Mouse (Mus musculus): ENCODE measurements around the gene Trim9. TPM values are rescaled to one million over a fixed set of nuclear protein-coding genes. Genes with fewer than 3 reads are reported as not detected.

Gene Trim9
- polyA plus RNA-seq, 1 experiment from 2014 or later = 1.1 TPM

DNA sequence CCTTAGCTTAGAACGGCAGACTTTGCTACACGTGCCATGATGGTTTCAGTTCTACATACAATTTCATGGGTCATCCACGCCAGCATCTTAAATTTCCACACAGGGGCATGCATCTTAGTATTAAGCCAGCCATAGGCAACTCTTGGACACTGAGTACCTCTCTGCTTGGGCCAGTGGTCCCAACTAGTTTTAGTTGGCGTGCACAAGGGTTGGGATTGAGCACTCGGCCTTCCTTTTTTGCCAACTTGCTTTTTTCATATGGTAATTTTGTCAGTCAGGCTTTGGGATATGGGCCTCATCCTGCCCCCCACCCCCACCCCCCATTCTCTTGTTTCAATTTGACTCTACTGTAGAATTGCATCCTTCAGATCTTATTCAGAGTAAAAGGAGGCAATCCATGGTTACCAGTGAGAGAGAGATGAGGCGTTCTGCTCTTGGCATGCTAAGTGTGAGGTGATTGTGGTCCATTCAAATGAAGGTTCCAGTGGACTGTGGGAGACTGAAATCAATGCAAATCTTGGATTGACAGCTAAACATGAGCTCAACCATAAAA is 14.1 kb downstream of the Trim9 start:
- WGBS = 83% methylated on average over 6 of the region's 6 CpGs
- H3K4me2 ChIP-seq (ENCODE audit: low read depth, low read length) = no peak overlapping the region

DNA sequence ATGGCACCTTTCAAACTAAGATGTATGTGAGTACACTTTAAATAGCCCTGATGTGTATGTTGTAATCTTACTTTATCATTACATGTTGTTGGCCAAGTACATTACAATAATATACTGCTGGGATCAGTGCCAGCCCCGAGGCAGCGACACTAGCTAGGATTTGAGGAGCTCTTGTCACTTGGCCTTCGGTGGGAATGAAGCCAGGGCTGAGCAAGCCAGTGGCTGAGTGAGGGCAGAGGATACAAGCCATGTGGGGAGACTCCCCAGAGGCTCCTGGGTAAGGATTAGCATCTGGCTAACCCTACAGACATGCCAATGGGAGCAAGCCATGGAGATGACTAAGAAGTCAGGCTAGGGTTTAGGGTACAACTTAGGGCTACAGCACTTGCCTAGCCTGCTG is 18.4 kb downstream of the Trim9 start:
- no peak for ATAC-seq (ENCODE audit: insufficient read depth, low FRiP score)
- WGBS = 47% methylated on average over 3 of the region's 3 CpGs
- Histone ChIP-seq H3K36me3 (ENCODE audit: control insufficient read depth, insufficient read depth, low read length) (no peaks in the 10 kb centered on the region), H3K9ac (ENCODE audit: low read length) (no peak overlapping the region), H3K4me2 (ENCODE audit: low read depth, low read length) (no peak overlapping the region), H3K9me3 (replicated peaks; ENCODE audit: control insufficient read depth, low read length) (no peaks in the 10 kb centered on the region), H3K27me3 (ENCODE audit: control insufficient read depth, insufficient read depth, low read length) (no peaks in the 10 kb centered on the region), H3K4me3 (replicated peaks; ENCODE audit: low read length) (no peak overlapping the region), H3K27ac (ENCODE audit: low read length) (no peak overlapping the region), H3K4me1 (ENCODE audit: control insufficient read depth, insufficient read depth, low read length) (no peaks in the 10 kb centered on the region)

More for the DNA sequence above, 14.1 kb downstream of the Trim9 start:
- H3K9me3 ChIP-seq (replicated peaks; ENCODE audit: control insufficient read depth, low read length) = no peaks in the 10 kb centered on the region
- no peak for ATAC-seq (ENCODE audit: insufficient read depth, low FRiP score)
- no peaks in the 10 kb centered on the region for H3K36me3 ChIP-seq (ENCODE audit: control insufficient read depth, insufficient read depth, low read length)
- H3K27me3 ChIP-seq (ENCODE audit: control insufficient read depth, insufficient read depth, low read length) = no peaks in the 10 kb centered on the region
- no peaks in the 10 kb centered on the region for H3K4me1 ChIP-seq (ENCODE audit: control insufficient read depth, insufficient read depth, low read length)
- no peak overlapping the region for H3K27ac ChIP-seq (ENCODE audit: low read length)
- H3K4me3 ChIP-seq (replicated peaks; ENCODE audit: low read length) = no peak overlapping the region
- no peak overlapping the region for H3K9ac ChIP-seq (ENCODE audit: low read length)

DNA sequence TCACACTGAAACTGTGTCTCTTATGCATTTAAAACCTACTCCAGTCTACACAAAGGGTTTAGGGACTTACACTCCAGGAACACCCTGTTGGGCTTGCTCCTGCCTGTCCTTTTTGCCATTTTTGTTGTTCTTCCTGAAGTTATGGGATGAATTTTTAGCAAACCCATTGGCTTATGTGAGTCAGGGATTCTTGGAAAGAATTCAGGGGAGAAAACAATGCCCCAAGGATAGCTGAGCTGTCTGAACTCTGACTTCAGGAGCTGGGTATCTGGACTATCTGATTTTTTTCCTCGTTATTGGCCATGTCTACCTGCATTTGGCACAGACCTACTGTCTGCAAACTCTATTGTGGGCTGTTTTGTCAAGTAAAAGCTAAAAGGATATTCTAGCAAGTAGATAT is 20.5 kb downstream of the Trim9 start:
- Histone ChIP-seq H3K9ac (ENCODE audit: low read length) (no peak overlapping the region), H3K4me2 (ENCODE audit: low read depth, low read length) (no peak overlapping the region), H3K9me3 (replicated peaks; ENCODE audit: control insufficient read depth, low read length) (no peaks in the 10 kb centered on the region), H3K4me1 (ENCODE audit: control insufficient read depth, insufficient read depth, low read length) (no peaks in the 10 kb centered on the region), H3K4me3 (replicated peaks; ENCODE audit: low read length) (no peak overlapping the region), H3K27me3 (ENCODE audit: control insufficient read depth, insufficient read depth, low read length) (no peaks in the 10 kb centered on the region), H3K27ac (ENCODE audit: low read length) (no peak overlapping the region), H3K36me3 (ENCODE audit: control insufficient read depth, insufficient read depth, low read length) (no peaks in the 10 kb centered on the region)
- ATAC-seq (ENCODE audit: insufficient read depth, low FRiP score) = no peak
- 61% methylated on average over 1 of the region's 1 CpGs for WGBS

DNA sequence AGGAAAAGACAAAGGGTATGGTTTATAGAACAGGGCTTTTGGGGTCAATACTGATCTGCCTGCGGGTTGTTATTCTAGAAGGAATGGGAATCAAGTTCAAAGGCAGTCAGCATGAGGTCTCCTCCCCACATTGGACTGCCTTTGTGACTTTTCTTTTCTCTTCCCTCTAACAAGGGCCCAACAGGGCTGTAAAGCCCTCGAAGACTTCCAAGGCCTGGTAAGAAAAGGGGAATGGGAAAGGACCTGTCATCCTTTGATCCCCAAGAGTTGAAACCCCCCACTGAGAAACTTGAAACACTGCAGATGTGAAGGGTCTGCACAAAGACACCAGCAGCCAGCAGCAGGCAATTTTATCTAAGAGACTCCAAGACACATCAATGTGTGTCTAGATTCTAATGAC is 21.0 kb downstream of the Trim9 start:
- no peaks in the 10 kb centered on the region for H3K27me3 ChIP-seq (ENCODE audit: control insufficient read depth, insufficient read depth, low read length)
- no peak overlapping the region for H3K27ac ChIP-seq (ENCODE audit: low read length)
- no peak for ATAC-seq (ENCODE audit: insufficient read depth, low FRiP score)
- H3K4me3 ChIP-seq (replicated peaks; ENCODE audit: low read length) = no peak overlapping the region
- WGBS = 33% methylated on average over 2 of the region's 2 CpGs
- no peaks in the 10 kb centered on the region for H3K36me3 ChIP-seq (ENCODE audit: control insufficient read depth, insufficient read depth, low read length)
- no peak overlapping the region for H3K4me2 ChIP-seq (ENCODE audit: low read depth, low read length)
- H3K9me3 ChIP-seq (replicated peaks; ENCODE audit: control insufficient read depth, low read length) = no peaks in the 10 kb centered on the region
- no peaks in the 10 kb centered on the region for H3K4me1 ChIP-seq (ENCODE audit: control insufficient read depth, insufficient read depth, low read length)
- H3K9ac ChIP-seq (ENCODE audit: low read length) = no peak overlapping the region

DNA sequence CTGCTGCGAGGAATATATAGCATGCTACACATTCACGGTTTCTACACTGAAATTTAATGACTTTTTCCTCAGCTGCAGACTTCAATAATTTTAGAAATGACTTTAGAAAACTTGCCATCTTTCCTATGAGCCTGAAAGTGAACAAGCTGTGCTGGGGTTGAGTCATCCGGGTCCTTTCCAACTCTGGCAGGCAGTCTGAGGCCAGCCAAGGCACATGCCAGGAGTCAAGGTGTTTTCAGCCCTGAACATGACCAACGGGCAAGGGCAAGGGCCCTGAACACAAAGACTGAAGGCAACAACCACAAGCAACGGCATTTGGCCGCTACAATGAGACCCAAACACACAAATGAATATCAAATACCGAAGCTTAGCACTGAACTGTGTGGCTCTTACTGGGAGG is 21.6 kb downstream of the Trim9 start:
- Histone ChIP-seq H3K4me1 (ENCODE audit: control insufficient read depth, insufficient read depth, low read length) (no peaks in the 10 kb centered on the region), H3K36me3 (ENCODE audit: control insufficient read depth, insufficient read depth, low read length) (no peaks in the 10 kb centered on the region), H3K27me3 (ENCODE audit: control insufficient read depth, insufficient read depth, low read length) (no peaks in the 10 kb centered on the region), H3K9ac (ENCODE audit: low read length) (no peak overlapping the region), H3K4me2 (ENCODE audit: low read depth, low read length) (no peak overlapping the region), H3K4me3 (replicated peaks; ENCODE audit: low read length) (no peak overlapping the region), H3K27ac (ENCODE audit: low read length) (no peak overlapping the region), H3K9me3 (replicated peaks; ENCODE audit: control insufficient read depth, low read length) (no peaks in the 10 kb centered on the region)
- WGBS = 77% methylated on average over 7 of the region's 7 CpGs
- ATAC-seq (ENCODE audit: insufficient read depth, low FRiP score) = no peak

DNA sequence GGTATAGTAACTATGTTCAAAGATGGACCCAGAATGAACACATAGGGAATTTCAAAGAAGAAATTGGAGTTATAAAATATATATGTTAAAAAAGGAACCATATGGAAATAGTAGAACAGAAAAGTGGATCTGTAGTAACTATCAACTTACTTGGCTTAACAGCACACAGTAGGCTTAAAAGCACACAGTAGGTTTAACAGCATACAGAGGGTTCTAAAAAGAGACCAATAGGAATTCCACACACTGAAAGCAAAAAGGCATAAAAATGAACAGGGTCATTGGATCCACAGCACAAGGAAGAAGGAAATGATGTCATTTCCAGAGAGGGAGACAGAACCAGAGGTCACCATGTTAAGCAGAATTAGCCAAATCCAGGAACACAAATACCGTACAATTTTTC is 24.6 kb downstream of the Trim9 start:
- Histone ChIP-seq H3K9ac (ENCODE audit: low read length) (no peak overlapping the region), H3K9me3 (replicated peaks; ENCODE audit: control insufficient read depth, low read length) (no peaks in the 10 kb centered on the region), H3K4me2 (ENCODE audit: low read depth, low read length) (no peak overlapping the region), H3K36me3 (ENCODE audit: control insufficient read depth, insufficient read depth, low read length) (no peaks in the 10 kb centered on the region), H3K27ac (ENCODE audit: low read length) (no peak overlapping the region), H3K4me3 (replicated peaks; ENCODE audit: low read length) (no peak overlapping the region), H3K27me3 (ENCODE audit: control insufficient read depth, insufficient read depth, low read length) (no peaks in the 10 kb centered on the region), H3K4me1 (ENCODE audit: control insufficient read depth, insufficient read depth, low read length) (no peaks in the 10 kb centered on the region)
- 72% methylated on average over 1 of the region's 1 CpGs for WGBS
- ATAC-seq (ENCODE audit: insufficient read depth, low FRiP score) = no peak

DNA sequence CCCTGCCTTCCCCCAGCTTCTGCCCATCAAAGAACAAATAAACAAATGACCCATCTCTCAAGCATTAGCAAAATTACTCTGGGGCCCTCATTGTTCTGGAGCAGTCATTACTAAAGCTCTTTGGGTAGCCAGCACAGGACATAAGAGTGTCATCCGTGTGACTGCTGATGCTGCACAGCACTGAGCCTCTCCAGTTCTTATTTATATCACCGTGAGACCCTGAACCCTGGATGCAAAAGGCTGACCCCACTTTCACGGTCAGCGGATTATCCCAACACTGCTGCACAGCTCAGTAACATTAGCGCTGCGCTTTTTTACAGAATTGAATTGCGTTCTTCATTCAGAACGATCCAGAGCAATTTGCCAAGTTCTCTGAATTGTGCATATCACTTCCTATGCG is 31.3 kb downstream of the Trim9 start:
- no peak overlapping the region for H3K4me2 ChIP-seq (ENCODE audit: low read depth, low read length)
- H3K36me3 ChIP-seq (ENCODE audit: control insufficient read depth, insufficient read depth, low read length) = no peaks in the 10 kb centered on the region
- H3K27ac ChIP-seq (ENCODE audit: low read length) = no peak overlapping the region
- no peak overlapping the region for H3K9ac ChIP-seq (ENCODE audit: low read length)
- H3K4me1 ChIP-seq (ENCODE audit: control insufficient read depth, insufficient read depth, low read length) = no peaks in the 10 kb centered on the region
- no peaks in the 10 kb centered on the region for H3K9me3 ChIP-seq (replicated peaks; ENCODE audit: control insufficient read depth, low read length)
- H3K4me3 ChIP-seq (replicated peaks; ENCODE audit: low read length) = no peak overlapping the region
- no peak for ATAC-seq (ENCODE audit: insufficient read depth, low FRiP score)
- no peaks in the 10 kb centered on the region for H3K27me3 ChIP-seq (ENCODE audit: control insufficient read depth, insufficient read depth, low read length)
- 73% methylated on average over 9 of the region's 9 CpGs for WGBS

DNA sequence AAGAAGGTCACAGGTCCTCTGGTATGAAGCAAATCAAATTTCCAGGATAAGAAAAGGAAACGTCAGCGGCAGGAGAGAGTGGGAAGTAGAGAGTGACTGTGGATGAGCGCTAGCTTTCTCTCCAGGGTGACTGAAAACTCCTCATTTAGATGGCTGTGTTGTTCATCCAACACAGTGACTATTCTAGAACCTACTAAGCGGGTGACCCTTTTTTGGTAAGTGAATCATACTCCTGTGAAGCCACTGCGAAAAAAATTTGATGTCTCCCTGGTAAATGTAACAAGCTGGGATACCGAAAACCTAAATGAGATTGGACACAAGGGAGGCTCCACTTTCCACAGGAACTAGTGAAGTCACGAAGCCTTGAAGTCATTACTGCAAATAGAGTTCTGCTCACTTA is 39.5 kb downstream of the Trim9 start:
- ATAC-seq (ENCODE audit: insufficient read depth, low FRiP score) = no peak
- Histone ChIP-seq H3K36me3 (ENCODE audit: control insufficient read depth, insufficient read depth, low read length) (no peaks in the 10 kb centered on the region), H3K27ac (ENCODE audit: low read length) (no peak overlapping the region), H3K4me3 (replicated peaks; ENCODE audit: low read length) (no peak overlapping the region), H3K9ac (ENCODE audit: low read length) (no peak overlapping the region), H3K27me3 (ENCODE audit: control insufficient read depth, insufficient read depth, low read length) (no peaks in the 10 kb centered on the region), H3K4me1 (ENCODE audit: control insufficient read depth, insufficient read depth, low read length) (no peaks in the 10 kb centered on the region), H3K4me2 (ENCODE audit: low read depth, low read length) (no peak overlapping the region), H3K9me3 (replicated peaks; ENCODE audit: control insufficient read depth, low read length) (no peaks in the 10 kb centered on the region)
- WGBS = 88% methylated on average over 7 of the region's 7 CpGs

DNA sequence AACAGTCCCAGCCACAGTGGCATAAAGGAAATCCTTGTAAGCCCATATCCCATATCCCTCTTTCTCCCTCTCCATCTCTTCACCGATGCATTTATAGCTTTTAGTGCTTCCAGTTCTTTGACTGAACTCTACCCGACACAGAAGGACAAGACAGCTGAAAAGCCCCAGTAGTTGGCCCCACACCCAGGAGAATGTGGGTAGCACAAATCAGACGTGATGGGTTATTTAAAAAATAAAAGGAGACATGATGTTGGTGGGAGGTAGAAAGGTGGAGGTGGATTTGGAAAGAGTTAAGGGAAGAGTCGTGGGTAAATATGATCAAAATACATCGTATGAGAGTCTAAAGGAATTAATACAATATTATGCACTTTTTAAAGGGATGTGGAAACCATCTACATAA is 40.4 kb downstream of the Trim9 start:
- H3K36me3 ChIP-seq (ENCODE audit: control insufficient read depth, insufficient read depth, low read length) = no peaks in the 10 kb centered on the region
- H3K9ac ChIP-seq (ENCODE audit: low read length) = no peak overlapping the region
- H3K27ac ChIP-seq (ENCODE audit: low read length) = no peak overlapping the region
- no peak overlapping the region for H3K4me2 ChIP-seq (ENCODE audit: low read depth, low read length)
- no peaks in the 10 kb centered on the region for H3K4me1 ChIP-seq (ENCODE audit: control insufficient read depth, insufficient read depth, low read length)
- H3K9me3 ChIP-seq (replicated peaks; ENCODE audit: control insufficient read depth, low read length) = no peaks in the 10 kb centered on the region
- WGBS = 80% methylated on average over 5 of the region's 5 CpGs
- H3K4me3 ChIP-seq (replicated peaks; ENCODE audit: low read length) = no peak overlapping the region
- no peak for ATAC-seq (ENCODE audit: insufficient read depth, low FRiP score)
- no peaks in the 10 kb centered on the region for H3K27me3 ChIP-seq (ENCODE audit: control insufficient read depth, insufficient read depth, low read length)

DNA sequence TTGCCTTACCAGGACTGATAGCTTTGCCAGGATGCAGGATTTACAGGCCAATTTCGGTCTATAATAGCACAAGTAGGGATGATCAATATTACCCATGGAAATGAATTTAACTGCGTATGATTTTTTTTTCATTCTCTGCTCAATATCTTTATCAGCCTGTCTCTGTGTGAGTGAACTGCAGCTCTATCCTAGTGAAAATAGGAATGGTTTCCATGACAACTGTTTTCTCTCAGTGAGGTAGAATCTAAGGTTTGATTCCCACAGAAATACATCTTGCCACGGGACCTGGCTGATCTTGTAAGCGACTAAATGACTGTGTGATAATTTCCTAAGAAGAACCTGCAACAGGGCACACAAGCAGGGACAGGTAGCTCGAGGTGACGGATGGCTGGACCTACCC is 43.4 kb downstream of the Trim9 start:
- Histone ChIP-seq H3K9me3 (replicated peaks; ENCODE audit: control insufficient read depth, low read length) (no peaks in the 10 kb centered on the region), H3K9ac (ENCODE audit: low read length) (no peak overlapping the region), H3K4me2 (ENCODE audit: low read depth, low read length) (no peak overlapping the region), H3K27me3 (ENCODE audit: control insufficient read depth, insufficient read depth, low read length) (no peaks in the 10 kb centered on the region), H3K4me3 (replicated peaks; ENCODE audit: low read length) (no peak overlapping the region), H3K27ac (ENCODE audit: low read length) (no peak overlapping the region), H3K36me3 (ENCODE audit: control insufficient read depth, insufficient read depth, low read length) (no peaks in the 10 kb centered on the region), H3K4me1 (ENCODE audit: control insufficient read depth, insufficient read depth, low read length) (no peaks in the 10 kb centered on the region)
- no peak for ATAC-seq (ENCODE audit: insufficient read depth, low FRiP score)
- 77% methylated on average over 6 of the region's 6 CpGs for WGBS
